Mouse (Mus musculus) ES-Bruce4 (cell line): ENCODE measurements around the gene Dusp23. TPM values are rescaled to one million over a fixed set of nuclear protein-coding genes. Genes with fewer than 3 reads are reported as not detected.
A peak's percentile ranks its signal among the peaks of the same experiment; 100 is the strongest.

Source experiments
- H3K27ac ChIP-seq: 2 replicates; pipeline ENCODE4 v1.5.1; 2012; ENCODE audit warnings: low read length, inconsistent platforms; ENCODE audit not compliant: insufficient read depth
- H3K27me3 ChIP-seq: 2 replicates; pipeline ENCODE4 v1.6.1; 2012; ENCODE audit warnings: mild to moderate bottlenecking, low read length, inconsistent platforms; ENCODE audit not compliant: control insufficient read depth, poor library complexity, insufficient read depth, severe bottlenecking
- H3K36me3 ChIP-seq: 2 replicates; pipeline ENCODE4 v1.6.1; 2012; ENCODE audit warnings: inconsistent platforms, mild to moderate bottlenecking, low read length, moderate library complexity; ENCODE audit not compliant: control insufficient read depth, poor library complexity, insufficient read depth, severe bottlenecking
- H3K4me1 ChIP-seq: one replicate; pipeline ENCODE4 v1.8.1; 2011; ENCODE audit warnings: low read length; ENCODE audit not compliant: control insufficient read depth, insufficient read depth
- H3K4me3 ChIP-seq: 2 replicates; pipeline ENCODE4 v1.5.1; 2011; ENCODE audit warnings: low read depth, mild to moderate bottlenecking, low read length
- H3K9ac ChIP-seq: 2 replicates; pipeline ENCODE4 v1.6.1; 2012; ENCODE audit warnings: low read depth, mild to moderate bottlenecking, inconsistent platforms; ENCODE audit not compliant: poor library complexity, severe bottlenecking
- H3K9me3 ChIP-seq: replicated peaks from 2 replicates; pipeline ENCODE4 v1.6.1; 2012; ENCODE audit warnings: mild to moderate bottlenecking, low read length, inconsistent platforms; ENCODE audit not compliant: control insufficient read depth, poor library complexity, insufficient read depth, severe bottlenecking
- CTCF ChIP-seq: IDR thresholded peaks from one replicate; pipeline ENCODE4 v1.8.1; 2011; ENCODE audit warnings: low read depth, low read length
- EP300 ChIP-seq: IDR thresholded peaks from 2 replicates; pipeline ENCODE4 v1.6.1; 2011; ENCODE audit warnings: low read depth, low read length; ENCODE audit not compliant: insufficient read depth
- POLR2A ChIP-seq: IDR thresholded peaks from one replicate; pipeline ENCODE4 v1.8.1; 2011; ENCODE audit warnings: low read length; ENCODE audit not compliant: insufficient read depth
- polyA plus RNA-seq: library from polyadenylated mRNA; stranded (reverse); fragments of >200 nt; gene quantifications from 2 replicates; pipeline ENCODE4 v1.2.4, GENCODE M21; 2011; ENCODE audit warnings: low read depth; ENCODE audit not compliant: missing spikeins, insufficient read depth, insufficient read length

Dusp23 gene
- polyA plus RNA-seq, 1 experiment, result 2.4 TPM

- Histone ChIP-seq H3K36me3 (no peaks in the 10 kb centered on the region), H3K27me3 (no peaks in the 10 kb centered on the region), H3K27ac (no peak overlapping the region), H3K9ac (no peak overlapping the region), H3K4me1 (no peaks in the 10 kb centered on the region), H3K4me3 (no peak overlapping the region), H3K9me3 (no peaks in the 10 kb centered on the region)
- TF ChIP-seq EP300, result no peak
- TF ChIP-seq CTCF, result no peak
- no peak for TF ChIP-seq POLR2A
Measured at GRCm38 (mm10) chr1:172611304-172611703, 21.5 kb downstream of the Dusp23 start.

DNA sequence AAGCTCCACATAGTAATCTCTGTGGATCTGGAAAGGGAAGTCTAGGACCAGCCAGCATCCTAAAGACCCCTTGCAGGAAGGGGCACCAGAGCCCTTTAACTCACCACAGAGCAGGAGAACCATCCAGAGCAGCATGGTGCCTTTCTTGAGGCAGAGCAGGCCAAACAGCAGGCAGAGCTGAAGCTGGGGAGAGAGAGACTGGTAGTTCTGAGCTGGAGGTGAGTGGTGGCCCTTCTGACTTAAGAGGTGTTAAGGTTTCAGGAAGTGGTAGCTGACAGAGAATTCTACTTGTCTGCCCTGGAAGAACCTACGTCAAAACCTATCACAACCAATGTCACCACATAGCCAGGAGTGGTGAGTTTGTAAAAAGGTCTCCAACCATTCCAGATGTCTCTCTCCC lies 30.4 kb downstream of the Dusp23 start, which contains the start of gene Fcrl6:
Fcrl6 (minus strand) TSS at position 226 of the 400 bp plus-strand sequence.
- H3K36me3 ChIP-seq, result no peaks in the 10 kb centered on the region
- no peaks in the 10 kb centered on the region for H3K4me1 ChIP-seq
- H3K27ac ChIP-seq, result no peak within 1 kb of the TSS
- H3K4me3 ChIP-seq, result no peak within 1 kb of the TSS
- H3K9me3 ChIP-seq, result no peaks in the 10 kb centered on the region
- 0 out of 2 replicates have a peak, but pooled peaks cover 1% of the 10 kb centered on the region for H3K27me3 ChIP-seq
- H3K9ac ChIP-seq, result no peak within 1 kb of the TSS
- TF ChIP-seq CTCF, result no peak
- TF ChIP-seq POLR2A, result no peak
- TF ChIP-seq EP300, result no peak

DNA sequence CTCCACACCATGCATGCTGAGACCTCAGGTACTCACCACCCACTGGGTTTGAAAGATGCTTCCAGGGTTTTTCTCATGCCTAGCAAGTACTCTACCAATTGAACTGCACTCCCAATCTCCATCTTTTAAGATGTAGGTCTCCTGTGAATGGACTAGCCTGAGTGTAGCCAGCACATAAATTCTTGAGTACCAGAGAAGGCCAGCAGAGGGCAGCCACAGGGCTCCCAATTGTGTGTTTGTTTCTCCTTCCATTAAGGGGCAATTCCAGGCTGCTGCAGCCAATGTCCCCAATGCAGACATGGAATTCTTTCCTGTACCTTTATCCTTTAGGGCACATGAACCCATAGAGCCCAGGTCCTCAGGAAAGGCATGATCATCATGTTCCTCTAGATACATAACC lies 38.3 kb downstream of the Dusp23 start:
- H3K4me3 ChIP-seq, result no peak overlapping the region
- peak; percentile 55 for TF ChIP-seq CTCF
- no peak for TF ChIP-seq EP300
- no peak for TF ChIP-seq POLR2A
- H3K27me3 ChIP-seq, result no peaks in the 10 kb centered on the region
- no peaks in the 10 kb centered on the region for H3K36me3 ChIP-seq
- no peak overlapping the region for H3K9ac ChIP-seq
- no peak overlapping the region for H3K27ac ChIP-seq
- no peaks in the 10 kb centered on the region for H3K9me3 ChIP-seq
- no peaks in the 10 kb centered on the region for H3K4me1 ChIP-seq

- Histone ChIP-seq H3K9ac (no peak overlapping the region), H3K4me3 (no peak overlapping the region)
Measured at GRCm38 (mm10) chr1:172593956-172594355, 38.8 kb downstream of the Dusp23 start.

DNA sequence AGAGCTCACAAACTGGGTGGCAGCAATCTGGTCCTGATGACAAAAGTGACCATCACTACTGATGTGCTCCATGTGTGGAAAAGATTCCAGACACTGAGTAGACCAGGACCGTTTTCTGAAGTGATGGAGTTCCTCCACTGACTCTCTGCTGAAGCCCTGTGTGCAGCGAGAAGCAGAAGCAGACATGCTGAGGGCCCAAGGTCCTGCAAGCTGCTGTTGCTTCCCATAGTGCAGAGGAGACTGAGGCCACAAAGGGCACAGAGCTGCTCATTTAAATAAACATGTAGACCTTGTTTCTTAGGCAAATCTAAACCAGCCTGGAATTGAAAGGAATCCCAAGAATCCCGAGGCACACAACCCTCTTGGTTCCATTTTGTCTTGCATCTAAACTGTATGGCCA lies 39.4 kb downstream of the Dusp23 start:
- H3K4me3 ChIP-seq, result no peak overlapping the region
- no peaks in the 10 kb centered on the region for H3K27me3 ChIP-seq
- H3K27ac ChIP-seq, result no peak overlapping the region
- H3K4me1 ChIP-seq, result no peaks in the 10 kb centered on the region
- no peak overlapping the region for H3K9ac ChIP-seq
- no peaks in the 10 kb centered on the region for H3K36me3 ChIP-seq
- TF ChIP-seq EP300 (no peak), POLR2A (no peak)
- no peaks in the 10 kb centered on the region for H3K9me3 ChIP-seq

More at GRCm38 (mm10) chr1:172593956-172594355, 38.8 kb downstream of the Dusp23 start:
- no peaks in the 10 kb centered on the region for H3K4me1 ChIP-seq
- TF ChIP-seq EP300, result no peak
- no peak for TF ChIP-seq CTCF
- TF ChIP-seq POLR2A, result no peak
- H3K27ac ChIP-seq, result no peak overlapping the region
- no peaks in the 10 kb centered on the region for H3K27me3 ChIP-seq
- H3K9me3 ChIP-seq, result no peaks in the 10 kb centered on the region
- no peaks in the 10 kb centered on the region for H3K36me3 ChIP-seq

- Histone ChIP-seq H3K4me3 (no peak within 1 kb of the TSS), H3K4me1 (no peaks in the 10 kb centered on the region), H3K27me3 (no peaks in the 10 kb centered on the region), H3K9me3 (no peaks in the 10 kb centered on the region), H3K36me3 (no peaks in the 10 kb centered on the region), H3K27ac (no peak within 1 kb of the TSS), H3K9ac (no peak within 1 kb of the TSS)
- no peak for TF ChIP-seq EP300
- TF ChIP-seq POLR2A, result no peak
- TF ChIP-seq CTCF, result no peak
Measured at GRCm38 (mm10) chr1:172590385-172590784, 42.4 kb downstream of the Dusp23 start, which contains the start of gene Slamf8. Gene Slamf8, minus strand, starts transcription at chr1:172590568.
